Mouse (Mus musculus): ENCODE results near the gene Tldc2.

Tldc2 gene

DNA sequence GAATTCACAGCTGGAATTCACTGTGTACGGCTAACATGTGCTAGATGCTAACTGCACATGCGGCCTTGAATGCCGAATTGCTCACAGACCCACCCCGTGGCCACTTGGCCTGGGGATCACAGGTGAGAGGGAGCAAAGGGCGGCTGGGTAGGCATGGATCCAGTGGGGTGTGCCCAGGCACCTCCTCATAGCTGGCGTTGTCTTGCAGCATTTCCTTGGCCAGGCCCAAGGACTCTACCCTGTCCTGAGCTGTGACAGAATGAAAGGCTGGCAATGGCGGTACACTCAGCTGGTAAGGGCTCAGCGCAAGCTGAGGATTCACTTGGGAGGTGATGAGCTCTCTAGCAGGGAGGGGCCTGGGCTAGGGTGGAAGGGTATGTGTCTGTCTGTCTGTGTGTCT is at the start of gene Tldc2:
Gene Tldc2 (plus strand): TSS at position 260 of the 400 bp plus-strand sequence.
- no peak for DNase-seq (ENCODE audit: low spot score in 2 of 2)

DNA sequence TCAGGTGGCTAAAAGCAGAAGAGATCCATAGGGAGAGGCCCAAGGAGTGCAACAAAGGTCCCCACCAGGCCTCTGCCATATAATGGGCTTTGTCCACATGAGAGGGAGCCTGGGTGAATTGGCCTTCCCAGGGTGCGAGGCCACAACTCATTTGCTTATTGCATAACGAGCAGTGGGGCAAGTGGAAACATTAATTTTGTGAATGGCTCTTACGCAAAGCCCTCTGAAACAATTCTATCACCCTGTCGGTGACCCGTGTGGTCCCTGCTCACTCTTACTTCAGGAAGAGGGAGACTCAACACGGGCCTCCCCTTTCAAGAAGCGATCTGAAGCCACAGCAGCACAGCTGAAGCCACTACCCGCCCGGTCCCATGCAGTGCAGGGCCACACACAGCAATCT is 49.6 kb upstream of the Tldc2 start:
- DNase-seq (ENCODE audit: low spot score in 2 of 2) = no peak

DNA sequence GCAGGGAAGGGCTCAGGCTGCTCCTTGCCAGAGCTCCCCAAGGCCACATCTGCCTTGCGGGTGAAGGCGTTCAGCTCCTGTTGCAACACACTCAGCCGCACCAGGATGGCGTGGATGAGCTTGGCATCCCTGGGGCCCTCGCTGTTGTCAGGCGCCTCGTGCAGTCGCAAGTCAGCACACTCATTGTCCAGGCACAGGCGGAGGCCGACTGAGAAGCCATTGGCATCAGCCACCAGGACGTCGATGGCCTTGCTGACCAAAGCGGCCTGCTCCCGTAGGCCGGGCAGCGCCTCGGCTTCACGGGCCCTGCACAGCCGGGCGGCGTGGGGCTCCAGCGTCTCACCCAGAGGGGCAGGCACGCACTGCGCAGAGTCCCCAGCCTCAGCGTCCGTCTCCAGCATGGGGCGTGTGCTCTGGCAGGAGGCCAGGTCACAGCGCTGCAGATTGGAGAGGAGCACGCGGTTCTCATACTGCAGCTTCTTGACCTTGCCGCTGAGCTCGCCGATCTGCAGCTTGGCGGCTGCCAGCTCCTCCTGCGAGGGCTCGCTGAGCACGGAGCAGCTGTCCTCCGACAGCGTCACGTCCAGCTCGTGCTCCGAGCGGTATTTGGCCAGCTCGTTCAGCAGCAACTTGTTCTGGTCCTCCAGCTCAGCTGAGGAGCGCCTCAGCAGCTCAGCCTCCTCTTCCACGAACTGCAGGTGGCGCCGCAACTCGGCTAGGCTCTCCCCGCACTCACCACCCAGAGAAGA is 46.8 kb upstream of the Tldc2 start:
- DNase-seq (ENCODE audit: low spot score in 2 of 2) = no peak

DNA sequence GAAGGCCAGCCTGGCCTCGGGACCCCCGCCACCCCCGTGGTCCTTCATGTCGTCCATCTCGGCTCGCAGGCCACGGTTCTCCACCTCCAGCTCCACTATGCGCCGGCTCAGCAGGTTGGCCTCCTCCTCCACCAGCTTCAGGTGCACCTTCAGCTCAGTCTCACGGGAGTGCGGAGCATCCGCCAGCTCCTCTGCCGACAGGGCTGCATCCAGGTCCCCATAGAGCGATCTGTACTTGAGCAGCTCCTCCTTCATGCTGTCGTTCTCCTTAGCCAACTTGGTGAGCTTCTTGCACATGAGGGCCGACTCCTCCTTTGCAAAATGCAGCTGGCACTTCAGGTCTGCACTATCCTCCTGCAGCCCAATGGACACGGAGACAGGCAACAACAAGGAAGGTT is 46.2 kb upstream of the Tldc2 start:
- DNase-seq (ENCODE audit: low spot score in 2 of 2) = no peak

DNA sequence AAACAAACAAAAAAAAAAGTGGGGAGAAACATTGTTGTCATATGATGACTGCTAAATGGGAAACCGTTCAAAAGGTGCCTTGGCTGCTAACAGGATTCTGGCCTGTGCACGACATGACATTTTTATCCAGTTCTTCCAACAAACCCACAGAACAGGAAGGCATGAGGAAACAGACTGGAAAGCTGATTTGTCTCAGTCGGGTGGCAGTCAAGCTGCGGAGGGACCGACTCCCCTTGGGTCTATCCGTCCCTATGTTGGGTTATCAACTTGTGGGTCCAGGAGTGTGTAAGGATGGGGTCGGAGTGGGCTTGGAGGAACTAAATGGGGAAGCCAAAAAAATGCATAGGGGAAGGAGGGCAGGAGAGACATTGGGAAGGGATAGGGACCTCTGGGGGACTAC is 45.4 kb upstream of the Tldc2 start:
- DNase-seq (ENCODE audit: low spot score in 2 of 2) = no peak

DNA sequence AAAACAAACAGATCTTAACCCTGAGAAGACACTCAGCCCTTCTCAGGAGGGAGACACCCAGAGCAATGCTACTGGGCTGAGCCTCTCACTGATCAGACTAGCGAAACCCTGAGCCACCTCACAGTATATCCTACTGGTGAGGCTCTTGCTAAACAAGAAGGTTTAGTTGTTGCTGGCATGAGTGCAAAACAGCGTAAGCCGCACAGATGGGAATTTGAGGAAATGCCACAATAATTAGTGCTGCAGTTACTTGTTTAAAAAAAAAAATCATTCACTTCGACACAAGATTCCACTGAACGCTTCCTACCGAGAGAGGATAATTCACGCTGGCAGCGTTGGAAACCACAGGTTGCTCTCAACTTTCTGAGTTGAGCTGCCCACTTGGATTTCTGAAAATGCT is 43.3 kb upstream of the Tldc2 start:
- DNase-seq (ENCODE audit: low spot score in 2 of 2) = no peak

DNA sequence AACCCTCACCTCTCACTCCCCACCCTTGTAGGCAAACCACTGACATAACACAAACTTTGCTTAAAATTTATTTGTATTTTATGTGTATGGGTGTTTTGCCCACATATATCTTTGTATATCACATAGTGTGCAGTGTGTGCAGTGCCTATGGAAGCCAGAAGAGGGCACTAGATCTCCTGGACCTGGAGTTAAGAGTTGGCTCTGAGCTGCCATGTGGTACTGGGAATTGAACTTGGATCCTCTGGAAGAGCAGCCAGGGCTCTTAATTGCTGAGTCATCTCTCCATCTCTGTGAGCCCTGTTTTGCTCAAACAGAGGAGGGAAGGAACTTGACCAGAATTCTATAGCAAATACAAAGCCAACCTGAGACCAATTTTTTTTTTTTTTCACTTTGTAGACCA is 42.9 kb upstream of the Tldc2 start:
- DNase-seq (ENCODE audit: low spot score in 2 of 2) = no peak

DNA sequence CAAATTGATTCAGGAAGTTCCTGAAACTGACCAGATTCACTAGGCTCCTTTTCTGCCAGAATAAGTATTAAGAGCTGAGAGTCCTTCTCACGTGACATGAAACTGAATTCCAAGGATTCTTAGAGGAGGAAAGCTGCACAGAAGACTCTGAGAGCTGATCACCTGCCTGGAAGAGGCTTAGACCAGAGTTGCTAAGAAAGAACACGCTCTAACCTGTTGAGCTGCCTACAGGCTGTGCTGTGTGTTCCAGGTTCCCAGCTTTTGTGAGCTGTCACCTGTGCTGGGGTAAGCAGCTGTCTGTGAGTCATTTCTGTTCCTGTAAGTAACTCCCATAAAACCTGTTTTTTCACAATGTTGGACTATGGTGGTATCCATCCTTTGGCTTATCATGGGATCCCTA is 40.9 kb upstream of the Tldc2 start:
- DNase-seq (ENCODE audit: low spot score in 2 of 2) = no peak

DNA sequence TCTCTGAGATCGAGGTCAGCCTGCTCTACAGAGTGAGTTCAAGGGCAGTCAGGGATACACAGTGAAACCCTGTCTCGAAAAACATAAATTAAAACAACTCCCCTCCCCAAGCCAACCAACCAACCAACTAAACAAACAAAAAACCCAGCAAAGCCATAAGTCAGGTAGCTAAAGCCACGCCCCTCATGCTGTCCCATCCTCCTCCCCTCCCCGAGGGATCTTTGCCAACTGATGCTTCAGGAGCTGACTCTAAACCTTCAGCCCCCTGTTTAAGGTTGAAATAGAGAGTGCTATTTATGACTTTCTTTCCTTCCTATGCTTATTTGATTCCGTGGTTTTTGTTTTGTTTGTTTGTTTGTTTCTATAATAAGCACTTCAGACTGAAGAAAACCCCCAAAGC is 39.9 kb upstream of the Tldc2 start:
- no peak for DNase-seq (ENCODE audit: low spot score in 2 of 2)

DNA sequence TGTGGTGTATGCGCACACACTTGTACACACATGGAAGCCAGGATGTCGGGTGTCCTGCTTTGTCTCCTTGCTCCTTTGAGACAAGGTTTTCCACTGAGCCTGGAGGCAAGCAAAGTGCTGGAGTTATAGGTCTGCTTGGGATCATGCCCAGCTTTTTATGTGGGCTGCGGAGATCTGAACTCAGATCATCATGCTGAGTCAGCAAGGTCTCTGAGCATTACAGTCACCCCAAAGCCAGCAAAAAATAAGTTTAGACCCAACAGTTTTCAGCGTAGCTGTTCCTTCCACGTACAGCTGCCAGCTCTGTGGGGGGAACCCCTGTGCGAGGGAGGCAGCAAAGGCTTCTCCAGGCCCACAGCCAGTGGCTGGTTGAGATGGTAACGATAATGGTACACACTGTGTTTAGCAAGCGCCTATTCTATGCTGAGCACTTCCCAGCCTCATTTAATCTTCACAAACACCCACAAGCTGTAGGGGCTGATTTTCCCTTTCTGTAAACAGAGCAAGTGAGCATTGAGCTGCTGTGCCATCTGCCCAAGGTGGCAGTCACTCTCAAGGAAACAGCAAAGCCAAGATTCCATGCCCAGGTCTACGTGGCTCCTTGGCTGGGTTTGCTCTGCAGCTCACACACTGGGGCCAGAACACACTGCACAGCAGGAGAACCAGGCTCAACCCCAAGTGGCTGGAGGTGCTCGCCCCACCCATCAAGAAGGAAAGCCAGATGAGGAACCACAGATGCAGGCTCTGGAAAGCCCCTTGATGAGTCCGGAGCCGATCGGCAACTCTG is 38.3 kb upstream of the Tldc2 start:
- no peak for DNase-seq (ENCODE audit: low spot score in 2 of 2)

DNA sequence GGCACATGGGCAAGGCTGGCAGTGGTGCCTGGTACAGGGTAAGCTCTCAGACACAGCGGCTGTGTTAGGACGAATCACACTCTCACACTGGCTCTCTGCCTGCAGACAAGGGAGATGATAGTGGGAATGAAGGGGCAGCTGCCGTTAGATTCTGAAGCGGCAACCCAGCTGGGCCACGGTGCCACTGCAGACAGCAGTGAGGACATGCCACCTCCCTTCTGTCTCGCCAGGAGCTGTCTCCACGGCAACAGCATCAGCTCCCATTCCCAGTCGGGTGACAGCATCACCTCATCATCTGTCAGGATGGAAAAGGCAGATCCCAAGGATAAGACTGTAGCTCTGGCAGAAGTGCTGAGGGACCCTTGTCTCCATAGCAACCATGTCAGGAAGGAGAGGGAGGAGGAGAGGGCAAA is 37.0 kb upstream of the Tldc2 start:
- DNase-seq (ENCODE audit: low spot score in 2 of 2) = no peak

DNA sequence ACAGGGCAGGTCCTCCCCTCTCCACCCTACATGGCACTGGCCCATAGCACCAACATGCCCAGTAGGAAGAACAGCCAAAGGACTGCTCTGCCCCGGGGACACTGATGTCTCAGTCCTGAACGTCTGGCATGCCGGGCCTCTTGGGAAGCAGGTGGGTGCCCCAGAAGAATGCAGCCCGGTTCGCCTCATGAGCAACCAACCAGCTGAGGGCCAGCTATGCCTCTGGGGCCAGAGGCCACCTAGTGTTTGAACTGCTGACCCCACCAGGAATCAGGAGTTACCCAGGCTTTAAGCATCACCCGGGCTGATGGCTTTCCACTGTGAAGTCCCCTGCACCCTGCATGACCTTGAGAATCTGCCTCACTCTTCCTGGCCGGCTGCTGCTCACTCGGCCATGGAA is 34.4 kb upstream of the Tldc2 start:
- DNase-seq (ENCODE audit: low spot score in 2 of 2) = no peak

DNA sequence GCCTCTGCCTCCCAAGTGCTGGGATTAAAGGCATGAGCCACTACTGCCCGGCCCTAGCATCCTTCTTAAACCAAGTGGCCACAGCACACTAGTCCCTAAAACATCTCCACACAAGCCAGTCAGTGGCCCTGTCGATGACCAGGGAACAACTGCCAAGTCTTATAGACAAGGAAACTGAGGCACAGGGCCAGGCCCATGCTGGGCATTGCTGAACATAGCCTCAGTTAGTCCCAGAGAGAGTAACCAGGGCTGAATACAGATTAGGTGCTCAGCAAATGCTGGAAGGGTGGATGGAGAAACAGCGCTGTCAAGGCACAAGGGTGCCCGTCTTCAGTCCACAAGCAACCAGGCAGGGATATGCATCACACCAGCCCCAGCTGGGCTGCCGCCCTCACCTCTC is 33.7 kb upstream of the Tldc2 start:
- no peak for DNase-seq (ENCODE audit: low spot score in 2 of 2)

DNA sequence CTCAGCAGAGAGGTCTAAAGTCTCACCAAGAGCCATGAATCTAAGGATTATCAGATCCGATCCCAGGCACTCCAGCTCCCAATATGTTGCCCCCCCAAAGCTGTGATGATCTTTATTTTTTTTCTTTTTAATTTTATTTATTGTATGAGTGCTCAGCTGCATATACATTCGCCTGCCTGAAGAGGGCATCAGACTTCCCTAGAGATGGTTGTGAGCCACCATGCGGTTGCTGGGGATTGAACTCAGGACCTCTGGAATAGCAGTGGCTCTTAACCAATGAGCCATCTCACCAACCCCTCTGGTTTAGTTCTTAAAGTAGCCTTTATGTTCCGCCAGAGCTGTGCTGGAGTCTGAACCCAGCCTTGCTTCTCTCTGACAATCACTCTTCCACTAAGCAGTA is 33.1 kb upstream of the Tldc2 start:
- DNase-seq (ENCODE audit: low spot score in 2 of 2) = no peak

DNA sequence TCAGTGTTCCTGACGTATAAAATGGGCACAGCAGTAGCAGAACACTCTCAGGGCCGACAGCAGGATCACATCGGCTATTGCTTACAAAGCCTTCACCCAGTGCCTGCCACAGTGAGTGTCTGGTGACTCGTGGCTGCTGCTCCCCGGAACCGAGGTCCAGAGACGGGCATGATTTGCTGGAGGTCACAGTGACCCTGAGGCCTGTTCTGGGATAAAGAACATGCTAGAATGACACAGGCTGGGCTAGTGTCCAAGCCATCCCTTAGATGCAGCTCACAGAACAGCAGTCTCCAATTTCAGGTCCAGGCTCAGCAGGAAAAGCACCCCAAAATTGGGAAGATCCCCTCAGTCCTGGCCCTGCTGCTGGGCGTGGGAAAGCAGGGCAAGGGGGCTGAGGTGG is 32.6 kb upstream of the Tldc2 start:
- DNase-seq (ENCODE audit: low spot score in 2 of 2) = no peak

DNA sequence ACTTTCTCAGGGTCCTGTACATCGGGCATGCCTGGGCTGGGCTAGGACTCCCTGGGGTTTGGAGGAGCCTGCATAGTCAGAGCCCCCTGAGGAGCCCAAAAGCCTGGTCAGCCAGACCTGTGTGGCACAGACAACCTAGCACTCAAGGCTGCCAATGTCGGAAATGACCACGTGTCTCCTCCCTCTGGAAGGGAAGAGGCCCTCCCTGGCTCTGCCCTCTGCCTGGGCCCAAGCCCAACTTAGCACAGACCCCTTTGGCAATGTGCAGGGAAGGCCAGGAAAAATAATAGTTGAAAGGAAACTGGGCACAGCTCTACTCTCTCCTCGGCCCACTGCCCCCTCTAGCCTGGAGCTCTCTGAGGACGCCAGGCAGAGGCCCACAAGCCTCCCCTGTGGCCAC is 32.0 kb upstream of the Tldc2 start:
- no peak for DNase-seq (ENCODE audit: low spot score in 2 of 2)

DNA sequence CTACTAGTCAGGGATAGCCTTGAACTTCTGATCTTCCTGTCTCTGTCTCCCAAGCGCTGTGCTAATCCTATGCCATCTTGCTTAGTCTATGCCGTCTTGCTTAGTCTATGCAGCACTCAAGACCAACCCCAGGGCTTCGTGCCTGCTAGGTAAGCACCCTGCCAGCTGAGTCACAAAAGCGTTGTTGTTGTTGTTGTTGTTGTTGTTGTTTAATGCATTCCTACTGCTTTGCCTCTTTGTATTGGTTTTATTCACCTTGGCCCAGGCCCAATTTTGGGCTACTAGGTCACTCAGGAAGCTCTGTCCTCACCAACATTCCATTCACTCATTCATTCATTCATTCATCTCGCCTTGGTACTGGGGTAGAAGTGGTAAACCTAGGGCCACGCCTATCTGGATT is 31.1 kb upstream of the Tldc2 start:
- DNase-seq (ENCODE audit: low spot score in 2 of 2) = no peak

DNA sequence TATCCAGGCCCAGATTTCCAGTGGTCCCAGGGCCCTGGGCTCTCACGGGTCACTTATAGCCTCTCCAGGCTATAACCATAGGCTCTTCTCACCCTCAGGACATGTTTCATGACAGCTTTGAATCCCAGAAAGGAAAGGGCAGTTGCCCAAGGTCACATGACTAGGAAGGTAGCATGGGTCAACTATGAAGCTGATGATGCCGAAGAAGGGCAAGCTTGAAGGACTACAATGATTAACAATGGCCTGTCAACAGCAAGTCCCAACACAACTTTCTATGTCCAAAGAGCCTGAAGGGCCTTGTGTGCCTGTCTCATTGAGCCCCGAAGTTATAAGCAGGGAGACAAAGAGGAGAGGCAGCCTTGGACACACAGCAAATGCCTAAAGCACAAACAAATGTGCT is 29.7 kb upstream of the Tldc2 start:
- no peak for DNase-seq (ENCODE audit: low spot score in 2 of 2)

DNA sequence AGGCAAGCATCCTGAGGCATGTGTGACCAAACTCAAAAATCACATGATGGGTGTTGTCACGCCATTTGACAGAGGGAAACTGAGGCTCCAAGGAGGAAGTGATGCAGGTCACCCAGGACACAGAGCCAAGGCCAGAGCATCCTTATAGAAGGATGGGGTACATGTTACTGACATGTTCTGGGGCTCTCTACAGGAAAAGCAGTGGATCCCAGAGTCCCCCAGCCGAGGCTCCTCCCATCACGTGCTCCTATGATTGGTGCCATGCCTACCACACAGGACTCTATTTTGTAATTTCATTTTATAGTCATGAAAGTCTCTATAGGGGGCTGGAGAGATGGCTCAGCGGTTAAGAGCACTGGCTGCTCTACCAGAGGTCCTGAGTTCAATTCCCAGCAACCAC is 29.1 kb upstream of the Tldc2 start:
- no peak for DNase-seq (ENCODE audit: low spot score in 2 of 2)

DNA sequence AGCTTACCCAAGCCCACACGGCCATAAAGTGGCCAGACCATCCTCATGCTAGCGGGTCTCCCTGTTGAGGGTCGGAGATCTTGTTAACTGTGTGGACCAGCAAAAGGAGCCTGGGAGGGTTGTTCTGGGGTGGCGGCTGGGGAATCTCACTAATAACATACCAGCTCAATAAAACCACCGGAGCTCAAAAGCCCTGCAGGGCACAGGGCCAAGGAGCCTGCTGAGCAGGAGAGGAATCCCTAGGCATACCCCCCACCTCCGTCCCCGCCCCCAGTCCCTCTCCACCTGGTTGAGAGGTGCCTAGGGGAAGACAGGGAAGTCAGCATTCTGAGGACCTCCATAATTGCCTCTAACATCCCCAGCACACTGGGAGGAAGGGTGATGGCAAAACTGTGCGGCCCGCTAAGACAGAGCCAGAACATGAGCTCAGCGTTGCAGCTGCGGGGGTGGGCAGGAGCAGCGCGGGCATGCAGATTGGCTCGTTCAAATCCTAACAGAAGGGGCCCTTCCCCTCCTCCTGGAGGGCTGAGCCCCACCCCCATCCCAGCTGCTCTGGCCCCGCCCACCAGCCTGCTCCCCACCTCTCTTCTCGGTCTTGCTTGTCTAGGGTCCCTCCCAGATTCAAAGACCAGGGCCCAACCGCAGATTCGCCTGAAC is 28.4 kb upstream of the Tldc2 start:
- DNase-seq (ENCODE audit: low spot score in 2 of 2) = peak in 1 of 2 experiments; percentile 62

DNA sequence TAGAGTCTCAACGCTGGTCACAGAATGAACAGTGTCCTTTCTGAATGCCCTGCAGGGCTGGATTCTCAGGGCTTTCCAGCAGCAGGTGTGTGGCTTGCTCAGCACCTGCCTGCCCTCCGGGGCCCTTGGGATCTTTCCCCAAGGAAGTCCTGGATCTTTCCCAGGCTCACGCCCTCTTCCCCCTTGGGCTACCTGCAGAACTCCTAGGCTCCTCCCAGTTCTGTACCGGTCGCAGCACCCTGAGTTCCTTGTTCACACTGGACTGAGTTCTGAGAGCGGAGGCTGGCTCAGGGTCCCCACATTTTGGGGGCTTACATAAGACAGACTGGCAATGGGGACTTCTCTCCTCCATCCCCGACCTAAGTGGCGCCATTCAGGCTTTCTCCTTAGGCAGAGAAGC is 27.7 kb upstream of the Tldc2 start:
- DNase-seq (ENCODE audit: low spot score in 2 of 2) = no peak

DNA sequence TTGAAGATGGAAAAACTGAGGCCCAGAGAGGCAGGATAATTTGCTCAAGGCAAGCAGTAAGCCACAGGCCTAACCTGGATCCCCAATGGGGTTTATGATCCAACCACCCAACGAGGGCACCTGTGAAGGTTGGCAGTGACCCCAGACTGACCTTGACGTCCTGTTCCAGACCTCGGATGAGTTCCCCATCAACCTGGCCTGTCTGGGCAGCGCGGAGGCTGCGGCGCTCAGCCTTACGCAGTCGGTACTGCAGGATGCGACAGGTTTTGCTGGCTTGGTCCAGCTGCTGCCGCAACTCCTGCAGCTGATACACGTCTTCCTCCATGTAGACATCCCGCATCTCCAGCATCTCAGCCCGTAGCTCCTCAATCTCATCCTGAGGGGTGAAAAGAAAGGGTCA is 26.8 kb upstream of the Tldc2 start:
- no peak for DNase-seq (ENCODE audit: low spot score in 2 of 2)
